Mouse (Mus musculus) embryonic stem cell, embryonic (primary cell): ENCODE measurements around the gene Apoa1.

Experiments used
- CTCF ChIA-PET, 4 experiments: fragments of 300-600 bp in 2 of 4; fragments of 350-600 bp in 2 of 4; sonication (Branson Sonifier 250); formaldehyde crosslinking; loops; one replicate each; lab custom pipeline; 2022; ENCODE audit warnings: inconsistent platforms in 2 of 4; lab: Charles Lee
- POLR2A ChIA-PET, 4 experiments: fragments of 300-600 bp in 2 of 4; fragments of 350-600 bp in 2 of 4; sonication (Branson Sonifier 250); formaldehyde crosslinking; loops; one replicate each; lab custom pipeline; 2022; ENCODE audit warnings: antibody characterized with exemption in 4 of 4, inconsistent platforms in 1 of 4; lab: Charles Lee

Apoa1 gene

DNA sequence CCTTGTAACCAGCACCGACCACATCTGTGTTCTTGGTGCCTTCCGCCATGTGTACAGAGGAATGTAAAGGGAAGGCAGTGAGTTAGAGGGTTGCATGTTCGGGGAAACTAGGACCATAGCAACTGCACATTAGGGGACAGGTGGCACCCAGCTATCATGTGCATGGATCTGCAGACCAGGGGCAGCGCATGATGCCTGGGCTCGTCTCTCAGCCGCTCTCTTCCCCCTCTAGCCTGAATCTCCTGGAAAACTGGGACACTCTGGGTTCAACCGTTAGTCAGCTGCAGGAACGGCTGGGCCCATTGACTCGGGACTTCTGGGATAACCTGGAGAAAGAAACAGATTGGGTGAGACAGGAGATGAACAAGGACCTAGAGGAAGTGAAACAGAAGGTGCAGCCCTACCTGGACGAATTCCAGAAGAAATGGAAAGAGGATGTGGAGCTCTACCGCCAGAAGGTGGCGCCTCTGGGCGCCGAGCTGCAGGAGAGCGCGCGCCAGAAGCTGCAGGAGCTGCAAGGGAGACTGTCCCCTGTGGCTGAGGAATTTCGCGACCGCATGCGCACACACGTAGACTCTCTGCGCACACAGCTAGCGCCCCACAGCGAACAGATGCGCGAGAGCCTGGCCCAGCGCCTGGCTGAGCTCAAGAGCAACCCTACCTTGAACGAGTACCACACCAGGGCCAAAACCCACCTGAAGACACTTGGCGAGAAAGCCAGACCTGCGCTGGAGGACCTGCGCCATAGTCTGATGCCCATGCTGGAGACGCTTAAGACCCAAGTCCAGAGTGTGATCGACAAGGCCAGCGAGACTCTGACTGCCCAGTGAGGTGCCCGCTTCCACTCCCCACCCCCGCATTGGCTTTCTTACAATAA lies 1.4 kb downstream of the Apoa1 start:
- POLR2A ChIA-PET = interaction anchor here (0.5 to 3.3 kb wide), 50 partner anchors 9 to 1641 kb away, joined by 3 to 17 read pairs (median 4); partner anchors contain the start of genes Bud13 (in 2 of the 4), Apoa4 (in 1 of the 4), Ddx6 (in 1 of the 4) and Mpzl3 (in 1 of the 4)

DNA sequence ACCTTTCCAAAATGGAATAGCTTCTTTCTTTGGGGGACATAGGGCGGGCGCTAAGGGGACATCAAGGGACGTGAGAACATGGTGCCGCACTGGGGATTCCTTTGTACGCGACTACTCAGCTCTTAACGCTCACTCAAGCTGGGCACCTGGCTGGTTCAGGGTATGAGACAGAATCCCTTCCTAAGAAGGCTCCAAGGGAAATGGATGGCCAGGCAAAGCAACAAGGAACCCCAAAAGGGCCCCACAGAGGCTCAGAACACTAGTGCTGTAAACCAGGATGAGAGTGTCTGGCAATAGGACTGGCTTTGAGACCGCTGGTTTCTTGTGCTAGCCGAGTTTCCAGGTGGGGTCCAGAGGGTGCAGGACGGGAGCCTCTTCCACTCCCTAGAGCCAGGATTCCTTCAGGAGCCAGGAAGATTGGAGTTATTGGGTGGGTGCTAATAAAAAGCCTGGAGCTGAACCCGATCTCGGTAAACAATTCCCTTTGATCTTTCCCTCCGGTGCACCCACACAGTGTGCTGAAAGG lies 2.1 kb downstream of the Apoa1 start:
- CTCF ChIA-PET = interaction anchor here (0.5 to 5.1 kb wide), 67 partner anchors 9 to 453 kb away, joined by 3 to 34 read pairs (median 4); partner anchors contain the start of genes Bud13 (in 3 of the 4), Pafah1b2 (in 2 of the 4), Sik3 (in 2 of the 4) and Apoa4 (in 1 of the 4)
- POLR2A ChIA-PET = interaction anchor here (0.5 to 3.3 kb wide), 44 partner anchors 8 to 1642 kb away, joined by 3 to 17 read pairs (median 4); partner anchors contain the start of genes Bud13 (in 2 of the 4), Apoa4 (in 1 of the 4), Ddx6 (in 1 of the 4) and Pafah1b2 (in 1 of the 4)

More for the DNA sequence above, 1.4 kb downstream of the Apoa1 start:
- CTCF ChIA-PET = interaction anchor here (0.5 to 5.1 kb wide), 74 partner anchors 9 to 453 kb away, joined by 3 to 34 read pairs (median 4); partner anchors contain the start of genes Bud13 (in 3 of the 4), Pafah1b2 (in 2 of the 4), Sik3 (in 2 of the 4) and Apoa4 (in 1 of the 4)

DNA sequence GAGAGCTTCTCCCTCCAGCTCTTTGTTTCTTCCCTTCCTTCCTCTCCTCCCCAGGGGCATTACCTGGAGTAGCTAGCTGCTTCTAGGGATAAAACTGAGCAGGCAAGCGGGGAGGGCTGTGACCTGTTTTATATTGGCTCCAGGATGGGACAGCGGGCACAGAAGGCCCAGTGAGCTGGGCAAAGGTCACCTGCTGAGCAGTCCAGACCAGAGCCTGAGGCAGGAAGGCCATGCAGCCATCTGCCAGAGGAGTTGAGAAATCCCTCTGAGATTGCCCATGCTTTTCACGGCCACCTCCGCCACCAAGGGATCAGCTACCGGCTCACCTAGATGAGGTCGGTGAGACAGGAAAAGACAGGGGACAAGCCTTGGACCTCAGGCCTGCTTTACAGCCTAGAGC lies 6.8 kb downstream of the Apoa1 start:
- POLR2A ChIA-PET = interaction anchor here in 2 of 4 experiments (0.6 kb wide), 2 partner anchors 11 to 48 kb away, joined by 3 to 5 read pairs; partner anchors contain the start of gene Bud13 (in 1 of the 2)
- CTCF ChIA-PET = interaction anchor here in 2 of 4 experiments (0.7 to 1.2 kb wide), 2 partner anchors 50 to 885 kb away, joined by 7 to 9 read pairs; no protein-coding TSS in a partner anchor

DNA sequence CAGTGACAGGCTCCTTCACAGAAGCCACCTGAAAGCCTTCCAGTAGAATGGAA lies 7.0 kb downstream of the Apoa1 start, which contains the start of gene Apoc3:
Gene Apoc3, minus strand, starts transcription at position 41 of the 53 bp plus-strand sequence.
- ChIA-PET CTCF (interaction anchor here in 2 of 4 experiments (0.7 kb wide), 2 partner anchors 247 to 886 kb away, joined by 3 to 9 read pairs; no protein-coding TSS in a partner anchor), POLR2A (interaction anchor here in 1 of 4 experiments (0.6 kb wide), 1 partner anchor 48 kb away, joined by 3 read pairs; the partner anchor contains the start of gene Bud13)

DNA sequence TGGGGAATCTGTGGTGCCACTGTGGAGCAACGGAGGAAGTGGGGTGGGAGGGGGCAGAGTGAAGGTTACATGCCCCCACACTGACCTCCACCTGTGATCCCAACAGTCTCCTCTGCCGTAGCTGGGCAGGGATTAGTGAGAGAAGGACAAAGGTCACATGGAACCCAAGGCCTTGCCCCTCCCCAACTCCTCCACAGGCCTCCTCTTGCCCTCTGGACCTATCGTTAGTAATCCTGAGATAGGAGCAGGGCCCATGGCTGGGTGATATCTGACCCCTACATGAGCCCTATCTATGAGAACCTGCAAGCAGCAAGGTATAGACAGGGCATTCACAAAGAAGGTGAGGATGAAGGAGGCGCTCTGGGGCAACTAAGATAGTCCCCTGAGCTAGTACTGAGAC lies 7.3 kb downstream of the Apoa1 start:
- ChIA-PET CTCF (interaction anchor here in 2 of 4 experiments (0.7 kb wide), 2 partner anchors 248 to 886 kb away, joined by 3 to 9 read pairs; no protein-coding TSS in a partner anchor), POLR2A (interaction anchor here in 1 of 4 experiments (0.6 kb wide), 1 partner anchor 48 kb away, joined by 3 read pairs; the partner anchor contains the start of gene Bud13)

DNA sequence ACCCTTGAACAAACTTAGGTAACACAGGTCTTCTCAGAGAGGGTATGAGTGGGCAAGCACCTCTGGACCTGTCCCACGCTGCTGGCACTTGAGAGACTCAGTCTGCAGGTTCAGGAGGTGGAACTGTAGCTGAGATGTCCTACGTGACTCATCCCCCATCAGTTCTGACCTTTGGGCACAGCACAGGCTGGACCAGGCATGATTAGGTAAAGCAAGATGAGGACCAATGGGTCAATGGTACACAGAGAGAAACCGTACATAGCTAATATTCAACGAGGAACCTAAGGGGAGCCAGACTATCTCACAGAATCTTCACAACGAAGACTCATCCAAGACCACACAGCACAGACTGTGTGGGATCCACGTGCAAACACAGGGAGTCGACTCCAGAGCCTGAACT lies 10.5 kb downstream of the Apoa1 start:
- POLR2A ChIA-PET = interaction anchor here in 3 of 4 experiments (0.6 to 2.0 kb wide), 3 partner anchors 9 to 222 kb away, joined by 3 to 5 read pairs (median 4); no protein-coding TSS in a partner anchor
- CTCF ChIA-PET = interaction anchor here in 2 of 4 experiments (1.0 to 1.5 kb wide), 4 partner anchors 9 to 53 kb away, joined by 3 read pairs; no protein-coding TSS in a partner anchor

DNA sequence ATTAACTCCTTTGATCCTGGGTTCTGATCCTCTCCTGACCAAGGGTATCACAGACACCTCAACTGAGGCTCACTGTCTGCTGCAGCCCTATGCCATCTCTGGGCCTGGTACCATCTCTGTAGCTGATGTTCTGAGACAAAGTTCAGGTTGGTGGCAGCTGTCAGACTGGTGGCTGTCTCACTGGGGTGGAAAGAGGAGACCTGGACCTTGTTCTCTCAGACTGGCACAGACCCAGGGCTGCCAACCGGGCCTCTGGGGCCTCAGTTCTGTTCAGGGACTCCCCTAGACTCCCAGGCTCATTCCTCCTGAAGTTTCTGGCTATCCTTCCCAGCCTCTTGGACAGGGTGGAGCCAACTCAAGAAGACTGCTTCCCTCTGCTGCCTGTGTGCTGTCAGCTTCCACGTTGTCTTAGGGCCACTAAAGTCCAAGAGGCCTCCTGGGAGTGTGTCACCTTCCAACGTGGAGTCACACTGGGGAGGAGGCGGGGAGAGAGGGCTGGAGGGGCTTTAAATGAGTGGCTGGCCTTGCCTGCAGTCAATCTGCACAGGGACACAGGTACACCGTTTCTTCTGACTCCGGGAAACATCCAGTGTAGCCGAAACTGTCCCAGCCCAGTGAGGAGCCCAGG lies 12.3 kb downstream of the Apoa1 start, which contains the start of gene Apoa4:
Gene Apoa4, plus strand, starts transcription at position 171 of the 628 bp plus-strand sequence.
- CTCF ChIA-PET = interaction anchor here in 2 of 4 experiments (0.7 to 1.4 kb wide), 2 partner anchors 10 to 12 kb away, joined by 3 to 5 read pairs; partner anchors contain the start of gene Apoa1 (in 1 of the 2)
- POLR2A ChIA-PET = interaction anchor here in 1 of 4 experiments (1.7 kb wide), 1 partner anchor 10 kb away, joined by 6 read pairs; no protein-coding TSS in a partner anchor

DNA sequence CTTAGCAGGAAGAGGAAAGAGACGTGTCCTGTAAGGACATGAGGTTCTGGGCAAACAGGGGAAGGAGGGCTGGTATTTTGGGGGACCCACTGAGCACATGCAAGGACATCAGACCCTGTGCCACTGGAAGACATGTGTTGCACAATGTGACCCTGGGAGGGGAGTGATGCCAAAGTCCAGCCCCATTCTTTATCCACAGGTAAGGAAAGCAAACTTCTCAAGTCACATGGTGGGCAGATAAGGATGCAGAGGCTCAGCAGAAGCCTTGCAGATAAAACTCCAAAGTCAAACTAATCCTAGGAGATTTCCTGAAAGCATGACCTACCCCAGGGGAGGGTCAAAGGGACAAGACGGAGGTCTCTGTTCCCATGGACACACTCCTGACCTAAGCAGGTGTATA lies 13.4 kb downstream of the Apoa1 start:
- ChIA-PET POLR2A (interaction anchor here in 2 of 4 experiments (1.0 to 1.7 kb wide), 2 partner anchors 12 to 66 kb away, joined by 3 to 6 read pairs; no protein-coding TSS in a partner anchor), CTCF (interaction anchor here in 2 of 4 experiments (1.6 to 3.5 kb wide), 2 partner anchors 12 to 57 kb away, joined by 4 to 11 read pairs; no protein-coding TSS in a partner anchor)

DNA sequence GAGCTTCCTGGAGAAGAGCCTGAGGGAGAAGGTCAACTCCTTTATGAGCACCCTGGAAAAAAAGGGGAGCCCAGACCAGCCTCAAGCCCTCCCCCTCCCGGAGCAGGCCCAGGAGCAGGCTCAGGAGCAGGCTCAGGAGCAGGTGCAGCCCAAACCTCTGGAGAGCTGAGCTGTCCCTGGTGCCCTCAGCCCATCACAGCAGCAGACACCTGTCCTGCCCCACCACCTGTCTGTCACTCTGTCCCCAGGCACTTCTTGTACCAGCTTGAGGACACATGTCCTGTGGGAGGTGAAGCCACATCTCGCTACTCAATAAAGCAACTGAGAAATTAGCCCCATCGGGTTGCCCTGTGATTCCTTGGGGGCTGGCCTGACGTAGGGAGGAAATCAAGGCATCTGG lies 14.7 kb downstream of the Apoa1 start:
- CTCF ChIA-PET = interaction anchor here (0.6 to 3.5 kb wide), 5 partner anchors 13 to 249 kb away, joined by 3 to 11 read pairs (median 4); no protein-coding TSS in a partner anchor
- POLR2A ChIA-PET = interaction anchor here in 2 of 4 experiments (0.7 to 1.0 kb wide), 5 partner anchors 10 to 124 kb away, joined by 3 to 6 read pairs (median 5); no protein-coding TSS in a partner anchor

DNA sequence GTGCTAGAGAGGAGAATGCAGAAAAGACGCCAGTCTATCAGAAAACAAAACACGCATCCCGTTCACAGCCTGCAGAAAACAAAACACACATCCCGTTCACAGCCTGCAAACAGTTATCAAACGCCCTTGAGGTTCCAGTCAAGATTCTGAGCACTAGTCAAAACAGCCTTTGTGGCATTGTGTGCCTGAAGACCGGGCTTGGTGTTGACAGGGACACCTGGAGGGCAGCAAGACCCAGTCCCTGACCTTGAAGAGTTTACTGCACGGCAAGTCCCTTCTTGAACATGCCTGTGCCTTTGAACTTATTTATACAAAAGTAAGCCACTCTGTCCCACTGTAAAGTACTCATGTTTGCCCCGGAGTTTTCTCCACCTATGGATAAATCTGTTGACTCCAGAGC lies 15.2 kb downstream of the Apoa1 start:
- ChIA-PET CTCF (interaction anchor here in 2 of 4 experiments (1.1 to 3.5 kb wide), 3 partner anchors 14 to 59 kb away, joined by 4 to 11 read pairs (median 6); no protein-coding TSS in a partner anchor), POLR2A (interaction anchor here in 1 of 4 experiments (0.7 kb wide), 1 partner anchor 125 kb away, joined by 6 read pairs; no protein-coding TSS in a partner anchor)

DNA sequence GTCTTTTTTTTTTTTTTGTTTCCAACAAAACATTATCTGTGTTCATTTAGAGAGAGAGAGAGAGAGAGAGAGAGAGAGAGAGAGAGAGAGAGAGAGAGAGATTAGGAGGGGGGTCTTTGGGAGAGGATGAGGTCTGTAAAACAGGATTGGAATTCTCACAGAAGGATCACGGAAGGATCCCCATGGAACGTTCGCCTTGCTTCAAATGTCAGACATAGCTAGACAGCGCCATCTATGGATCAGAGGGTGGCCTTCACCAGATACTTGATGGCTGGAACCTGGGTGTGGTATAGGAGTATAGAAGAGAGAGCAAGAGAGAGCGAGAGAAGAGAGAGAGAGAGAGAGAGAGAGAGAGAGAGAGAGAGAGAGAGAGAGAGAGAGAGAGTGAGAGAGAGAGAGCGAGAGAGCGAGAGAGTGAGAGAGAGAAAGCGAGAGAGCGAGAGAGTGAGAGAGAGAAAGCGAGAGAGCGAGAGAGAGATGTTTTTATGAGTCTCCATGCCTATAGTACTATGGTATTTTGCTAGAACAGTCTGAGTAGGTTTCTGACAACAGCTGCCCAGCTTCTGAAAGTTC lies 18.5 kb downstream of the Apoa1 start:
- CTCF ChIA-PET = interaction anchor here (0.6 to 2.6 kb wide), 45 partner anchors 9 to 722 kb away, joined by 3 to 31 read pairs (median 4); partner anchors contain the start of genes Pafah1b2 (in 2 of the 4), Sik3 (in 2 of the 4) and Apoa1 (in 1 of the 4)
- POLR2A ChIA-PET = interaction anchor here in 3 of 4 experiments (0.6 to 3.8 kb wide), 11 partner anchors 12 to 444 kb away, joined by 3 to 17 read pairs (median 4); partner anchors contain the start of gene Apoa1 (in 1 of the 3)

DNA sequence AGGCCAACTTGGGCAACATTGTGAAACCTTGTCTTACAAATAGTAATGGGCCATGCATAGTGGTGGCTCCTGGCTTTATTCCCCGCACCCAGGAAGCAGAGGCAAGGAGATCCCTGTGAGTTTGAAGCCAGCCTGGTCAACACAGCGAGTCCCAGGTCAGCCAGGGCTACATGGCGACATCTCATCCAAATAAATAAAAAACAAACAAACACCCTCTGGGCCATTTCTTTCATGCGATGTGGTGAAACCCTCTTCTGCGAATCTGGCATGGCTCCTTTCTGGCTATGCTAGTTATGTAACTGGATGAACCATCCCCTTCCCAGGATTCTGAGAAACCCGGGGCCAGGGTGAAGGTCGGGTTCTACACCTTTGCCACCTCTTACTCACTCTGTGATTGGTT lies 27.8 kb downstream of the Apoa1 start:
- POLR2A ChIA-PET = interaction anchor here in 1 of 4 experiments (1.8 kb wide), 1 partner anchor 13 kb away, joined by 4 read pairs; no protein-coding TSS in a partner anchor
- CTCF ChIA-PET = interaction anchor here in 2 of 4 experiments (0.7 to 1.8 kb wide), 2 partner anchors 9 to 63 kb away, joined by 4 read pairs; no protein-coding TSS in a partner anchor

DNA sequence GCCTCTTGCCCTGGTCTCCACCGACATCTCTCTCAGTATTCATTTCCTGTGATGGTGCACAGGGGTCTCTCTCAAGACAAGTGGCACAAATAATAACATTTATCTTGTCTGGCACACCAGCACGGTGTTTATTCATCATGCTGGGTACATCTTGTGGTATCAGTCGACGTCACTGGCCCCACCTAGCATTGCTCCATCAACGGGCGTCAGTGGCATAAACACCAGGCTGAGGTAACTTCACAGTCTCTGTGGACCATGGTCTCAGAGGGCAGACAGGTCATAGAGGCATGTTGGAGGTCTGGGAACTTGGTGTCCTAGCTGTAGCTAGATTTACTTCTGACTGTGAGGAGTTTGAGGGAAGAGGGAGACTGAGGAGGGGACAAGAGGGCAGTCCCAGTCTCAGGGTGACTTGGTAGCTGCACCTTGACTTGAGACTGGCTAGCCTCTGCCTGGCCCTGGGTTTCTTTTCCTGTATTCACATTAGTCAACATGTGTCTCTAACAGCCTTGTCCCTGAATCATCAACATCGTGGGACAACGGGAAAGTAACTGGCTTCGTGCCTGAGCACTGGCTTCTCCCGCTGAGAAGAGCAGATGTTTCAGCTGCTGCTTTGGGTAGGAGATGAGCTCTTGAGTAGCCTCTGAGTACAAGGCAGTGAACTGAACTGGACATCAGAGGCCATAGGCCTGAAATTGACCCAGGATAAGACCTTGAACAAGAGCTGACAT lies 28.4 kb downstream of the Apoa1 start:
- POLR2A ChIA-PET = interaction anchor here in 3 of 4 experiments (0.6 to 1.3 kb wide), 7 partner anchors 11 to 372 kb away, joined by 3 to 6 read pairs (median 3); no protein-coding TSS in a partner anchor
- CTCF ChIA-PET = interaction anchor here in 1 of 4 experiments (0.9 to 1.1 kb wide), 4 partner anchors 10 to 178 kb away, joined by 3 read pairs; partner anchors contain the start of gene Bud13

DNA sequence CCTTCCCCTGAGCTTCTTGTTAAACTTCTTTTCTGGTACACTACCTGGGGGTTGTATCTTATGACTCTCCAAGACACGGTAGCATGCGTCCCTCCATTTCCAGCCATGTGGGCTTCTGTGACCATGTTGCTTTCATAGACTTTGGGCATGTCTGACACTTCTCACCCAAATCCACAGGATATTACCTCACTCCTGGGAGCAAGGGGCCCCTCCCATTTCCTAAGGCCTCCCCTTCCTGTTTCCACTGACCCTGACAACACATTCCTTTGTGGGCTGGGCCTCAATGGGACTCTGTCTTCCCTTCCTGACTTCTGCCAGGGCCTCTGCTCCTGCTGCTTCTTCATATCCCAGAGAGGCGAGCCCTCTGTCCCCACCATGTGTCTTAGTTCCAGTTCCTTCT lies 29.2 kb downstream of the Apoa1 start:
- ChIA-PET POLR2A (interaction anchor here in 2 of 4 experiments (0.6 to 1.3 kb wide), 6 partner anchors 10 to 372 kb away, joined by 3 to 5 read pairs (median 3); no protein-coding TSS in a partner anchor), CTCF (interaction anchor here in 1 of 4 experiments (0.9 to 1.1 kb wide), 4 partner anchors 11 to 179 kb away, joined by 3 read pairs; partner anchors contain the start of gene Bud13)

DNA sequence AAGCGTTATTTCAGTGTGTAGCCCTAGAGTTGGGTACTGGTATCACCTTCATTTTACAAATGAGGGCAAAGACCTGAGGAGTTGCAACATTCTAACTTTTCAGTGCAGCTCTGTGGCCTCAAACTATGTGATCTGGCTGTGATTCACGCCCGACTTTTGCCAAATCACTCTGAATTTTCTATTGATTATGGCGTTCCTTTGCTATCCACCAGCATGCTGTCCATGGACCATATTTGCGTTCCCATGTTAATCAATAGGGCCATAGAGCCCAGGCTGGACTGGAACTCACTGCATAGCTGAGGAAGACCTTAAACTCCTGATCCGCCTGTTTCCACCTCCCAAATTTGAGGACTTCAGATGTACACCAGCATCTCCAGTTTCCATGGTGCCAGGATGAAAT lies 30.7 kb downstream of the Apoa1 start:
- POLR2A ChIA-PET = interaction anchor here in 2 of 4 experiments (0.7 to 2.0 kb wide), 5 partner anchors 10 to 207 kb away, joined by 3 to 6 read pairs (median 4); partner anchors contain the start of gene Bud13 (in 1 of the 2)

More for the DNA sequence above, 30.7 kb downstream of the Apoa1 start:
- CTCF ChIA-PET = no interaction called here
